Mouse (Mus musculus): ENCODE data around the gene Lbx2. TPM values are rescaled to one million over a fixed set of nuclear protein-coding genes. Genes with fewer than 3 reads are reported as not detected.

Lbx2 gene
- polyA plus RNA-seq, 1 experiment, result 0.07 TPM

DNA sequence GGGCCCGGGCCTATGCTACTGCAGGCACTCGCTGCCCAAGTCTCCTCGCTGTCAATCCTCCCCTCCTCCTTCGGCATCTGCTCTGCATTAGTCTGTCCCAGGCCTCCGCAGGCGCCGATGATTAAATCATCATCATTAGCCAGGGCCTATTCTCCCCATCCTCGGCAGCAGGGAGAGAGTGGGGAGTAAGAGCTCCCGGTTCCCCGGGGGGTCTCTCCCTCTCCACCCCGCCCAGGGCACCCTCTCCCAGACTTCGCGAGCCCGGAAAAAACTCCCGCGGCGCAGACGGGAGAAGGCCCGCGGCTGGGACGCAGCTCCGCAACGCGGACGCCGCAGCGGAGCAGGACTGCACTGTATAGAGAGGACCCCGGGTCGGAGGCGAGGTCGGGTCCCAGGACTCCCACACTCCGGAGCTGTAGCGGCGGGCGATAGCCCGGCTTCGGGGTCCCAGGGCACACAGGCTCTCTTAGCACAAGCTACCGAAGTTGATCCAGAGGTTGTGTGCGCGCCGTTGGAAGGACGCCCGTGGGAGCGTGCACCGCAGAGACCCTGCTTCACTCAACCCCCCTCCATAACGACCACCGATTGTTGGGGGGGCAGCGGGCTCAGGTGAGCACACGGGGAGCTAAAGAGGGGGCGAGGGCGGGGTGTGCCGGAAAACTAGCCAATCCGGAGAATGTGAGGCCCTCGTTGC lies 8.4 kb upstream of the Lbx2 start, which contains the start of gene Pcgf1:
Gene Pcgf1, plus strand, starts transcription at position 240 of the 694 bp plus-strand sequence.
- Histone ChIP-seq H3K36me3 (ENCODE audit: control insufficient read depth, insufficient read depth) (peaks cover 5% of the 10 kb centered on the region), H3K4me3 (peak within 1 kb of the TSS; percentile 93), H3K79me2 (ENCODE audit: control insufficient read depth, insufficient read depth) (no peaks in the 10 kb centered on the region), H3ac (ENCODE audit: control insufficient read depth, insufficient read length) (peak within 1 kb of the TSS; percentile 32), H3K4me2 (ENCODE audit: low read depth) (peak within 1 kb of the TSS; percentile 80), H3K27me3 (ENCODE audit: control insufficient read depth, insufficient read depth, insufficient read length) (peaks cover 6% of the 10 kb centered on the region)
- TF ChIP-seq MYOG (IDR thresholded peaks at IDR 0.05; ENCODE audit: control insufficient read depth in 1 of 3, insufficient read depth in 1 of 3, insufficient read length in 2 of 3, low read depth in 2 of 3) (no peak), TCF3 (IDR thresholded peaks at IDR 0.05; ENCODE audit: insufficient read length, low read depth) (no peak), MAX (IDR thresholded peaks at IDR 0.05; ENCODE audit: low read depth) (no peak), SRF (IDR thresholded peaks at IDR 0.05; ENCODE audit: control insufficient read depth, insufficient read length, low read depth) (no peak), POLR2A (IDR thresholded peaks at IDR 0.05; ENCODE audit: insufficient read length, low read depth) (no peak), POLR2AphosphoS2 (IDR thresholded peaks at IDR 0.05; ENCODE audit: insufficient read length, low read depth) (no peak), TCF12 (IDR thresholded peaks at IDR 0.05; ENCODE audit: insufficient read depth, poor library complexity, severe bottlenecking) (no peak), CEBPB (IDR thresholded peaks at IDR 0.05; ENCODE audit: insufficient read depth, poor library complexity, severe bottlenecking) (no peak)

DNA sequence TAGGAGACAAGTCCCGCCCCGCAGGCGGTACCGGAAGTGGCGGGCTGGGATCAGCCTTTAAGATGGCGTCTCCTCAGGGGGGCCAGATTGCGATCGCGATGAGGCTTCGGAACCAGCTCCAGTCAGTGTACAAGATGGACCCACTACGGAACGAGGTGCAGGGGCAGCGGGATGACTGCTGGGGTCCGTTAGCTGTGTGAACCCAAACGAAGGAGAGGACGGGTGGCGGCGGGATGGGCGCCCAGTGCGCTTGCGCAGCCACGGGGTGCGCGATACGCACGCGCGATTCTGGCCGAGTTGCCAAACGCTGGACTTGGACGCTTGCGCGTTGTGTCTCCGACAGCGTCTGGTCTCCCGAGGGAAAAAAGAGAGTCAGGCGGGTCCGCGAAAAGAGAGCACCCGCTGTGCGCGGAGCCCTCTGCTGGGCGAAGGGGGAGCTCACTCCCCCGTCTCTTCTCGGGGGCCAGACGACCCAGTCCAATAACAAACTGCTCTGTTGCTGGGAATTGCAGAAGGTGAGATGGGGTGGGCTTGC lies 7.8 kb upstream of the Lbx2 start:
- H3K4me2 ChIP-seq (ENCODE audit: low read depth), result peak overlapping the region; percentile 80
- H3K79me2 ChIP-seq (ENCODE audit: control insufficient read depth, insufficient read depth), result no peaks in the 10 kb centered on the region
- peaks cover 4% of the 10 kb centered on the region for H3K27me3 ChIP-seq (ENCODE audit: control insufficient read depth, insufficient read depth, insufficient read length)
- H3ac ChIP-seq (ENCODE audit: control insufficient read depth, insufficient read length), result peak overlapping the region; percentile 32
- H3K36me3 ChIP-seq (ENCODE audit: control insufficient read depth, insufficient read depth), result peaks cover 5% of the 10 kb centered on the region
- TF ChIP-seq CEBPB (IDR thresholded peaks at IDR 0.05; ENCODE audit: insufficient read depth, poor library complexity, severe bottlenecking) (no peak), POLR2A (IDR thresholded peaks at IDR 0.05; ENCODE audit: insufficient read length, low read depth) (peak; percentile 57)
- peak overlapping the region; percentile 93 for H3K4me3 ChIP-seq

DNA sequence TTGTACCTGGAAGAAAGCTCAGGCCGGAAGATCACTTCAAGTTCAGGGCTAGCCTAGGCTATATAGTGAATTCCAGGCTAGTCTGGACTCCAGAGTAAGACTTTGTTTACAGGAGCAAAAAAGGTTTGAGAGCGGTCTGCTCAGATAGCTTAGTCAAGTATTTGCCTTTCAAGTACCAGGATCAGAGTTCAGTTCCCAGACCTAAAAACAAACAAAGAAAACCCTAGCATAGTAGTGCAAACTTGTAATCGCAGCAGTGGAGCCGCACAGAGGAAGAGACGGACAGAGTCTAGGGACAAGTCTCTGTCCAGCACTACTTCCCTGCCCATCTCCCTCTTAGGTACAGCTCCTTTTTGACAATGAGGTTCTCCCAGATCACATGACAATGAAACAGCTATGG lies 6.0 kb upstream of the Lbx2 start:
- Histone ChIP-seq H3ac (ENCODE audit: control insufficient read depth, insufficient read length) (no peak overlapping the region), H3K36me3 (ENCODE audit: control insufficient read depth, insufficient read depth) (peaks cover 5% of the 10 kb centered on the region), H3K4me3 (no peak overlapping the region), H3K4me2 (ENCODE audit: low read depth) (no peak overlapping the region), H3K27me3 (ENCODE audit: control insufficient read depth, insufficient read depth, insufficient read length) (peaks cover 4% of the 10 kb centered on the region), H3K79me2 (ENCODE audit: control insufficient read depth, insufficient read depth) (no peaks in the 10 kb centered on the region)
- no peak for TF ChIP-seq USF1 (IDR thresholded peaks at IDR 0.05; ENCODE audit: low read depth)
- TF ChIP-seq TCF3 (IDR thresholded peaks at IDR 0.05; ENCODE audit: insufficient read length, low read depth), result no peak
- no peak for TF ChIP-seq MYOG (IDR thresholded peaks at IDR 0.05; ENCODE audit: control insufficient read depth in 1 of 3, insufficient read depth in 1 of 3, insufficient read length in 2 of 3, low read depth in 2 of 3)
- TF ChIP-seq E2F4 (IDR thresholded peaks at IDR 0.05; ENCODE audit: insufficient read depth), result no peak
- no peak for TF ChIP-seq SRF (IDR thresholded peaks at IDR 0.05; ENCODE audit: control insufficient read depth, insufficient read length, low read depth)
- no peak for TF ChIP-seq POLR2AphosphoS2 (IDR thresholded peaks at IDR 0.05; ENCODE audit: insufficient read length, low read depth)
- no peak for TF ChIP-seq MAX (IDR thresholded peaks at IDR 0.05; ENCODE audit: low read depth)
- no peak for TF ChIP-seq TCF12 (IDR thresholded peaks at IDR 0.05; ENCODE audit: insufficient read depth, poor library complexity, severe bottlenecking)
- TF ChIP-seq MYOD1 (IDR thresholded peaks at IDR 0.05; ENCODE audit: control insufficient read depth in 1 of 3, insufficient read length in 2 of 3, low read depth in 2 of 3), result no peak
- TF ChIP-seq REST (IDR thresholded peaks at IDR 0.05; ENCODE audit: insufficient read depth, insufficient read length), result no peak
- TF ChIP-seq CEBPB (IDR thresholded peaks at IDR 0.05; ENCODE audit: insufficient read depth, poor library complexity, severe bottlenecking), result no peak
- no peak for TF ChIP-seq POLR2A (IDR thresholded peaks at IDR 0.05; ENCODE audit: insufficient read length, low read depth)

DNA sequence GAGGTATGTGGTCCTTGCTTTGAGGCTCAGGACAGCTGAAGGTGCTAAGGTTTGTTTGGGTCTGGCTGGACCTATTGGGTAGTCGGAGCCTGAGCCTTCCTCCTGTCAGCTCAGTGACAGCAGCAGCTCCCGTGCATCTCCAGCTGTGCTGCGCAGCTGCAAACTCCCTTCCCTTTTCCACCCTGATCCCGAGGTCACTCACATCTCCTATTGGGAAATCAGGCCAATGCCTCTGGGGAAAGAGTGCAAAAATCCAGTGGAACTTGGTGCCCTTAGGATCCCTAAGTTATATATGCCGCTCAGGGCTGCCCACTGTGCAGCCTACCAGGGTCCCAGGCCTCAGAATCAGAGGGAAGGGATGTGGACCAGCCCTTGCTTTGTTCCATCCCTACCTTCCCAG lies 2.7 kb upstream of the Lbx2 start:
- no peak overlapping the region for H3K4me3 ChIP-seq
- peaks cover 5% of the 10 kb centered on the region for H3K36me3 ChIP-seq (ENCODE audit: control insufficient read depth, insufficient read depth)
- H3ac ChIP-seq (ENCODE audit: control insufficient read depth, insufficient read length), result no peak overlapping the region
- peaks cover 22% of the 10 kb centered on the region for H3K27me3 ChIP-seq (ENCODE audit: control insufficient read depth, insufficient read depth, insufficient read length)
- H3K4me2 ChIP-seq (ENCODE audit: low read depth), result no peak overlapping the region
- TF ChIP-seq POLR2AphosphoS2 (IDR thresholded peaks at IDR 0.05; ENCODE audit: insufficient read length, low read depth) (no peak), SRF (IDR thresholded peaks at IDR 0.05; ENCODE audit: control insufficient read depth, insufficient read length, low read depth) (no peak), USF1 (IDR thresholded peaks at IDR 0.05; ENCODE audit: low read depth) (no peak), CEBPB (IDR thresholded peaks at IDR 0.05; ENCODE audit: insufficient read depth, poor library complexity, severe bottlenecking) (no peak), TCF3 (IDR thresholded peaks at IDR 0.05; ENCODE audit: insufficient read length, low read depth) (no peak), MYOG (IDR thresholded peaks at IDR 0.05; ENCODE audit: control insufficient read depth in 1 of 3, insufficient read depth in 1 of 3, insufficient read length in 2 of 3, low read depth in 2 of 3) (no peak), REST (IDR thresholded peaks at IDR 0.05; ENCODE audit: insufficient read depth, insufficient read length) (no peak), MYOD1 (IDR thresholded peaks at IDR 0.05; ENCODE audit: control insufficient read depth in 1 of 3, insufficient read length in 2 of 3, low read depth in 2 of 3) (no peak), TCF12 (IDR thresholded peaks at IDR 0.05; ENCODE audit: insufficient read depth, poor library complexity, severe bottlenecking) (no peak), POLR2A (IDR thresholded peaks at IDR 0.05; ENCODE audit: insufficient read length, low read depth) (no peak), MAX (IDR thresholded peaks at IDR 0.05; ENCODE audit: low read depth) (no peak), E2F4 (IDR thresholded peaks at IDR 0.05; ENCODE audit: insufficient read depth) (no peak)
- no peaks in the 10 kb centered on the region for H3K79me2 ChIP-seq (ENCODE audit: control insufficient read depth, insufficient read depth)

DNA sequence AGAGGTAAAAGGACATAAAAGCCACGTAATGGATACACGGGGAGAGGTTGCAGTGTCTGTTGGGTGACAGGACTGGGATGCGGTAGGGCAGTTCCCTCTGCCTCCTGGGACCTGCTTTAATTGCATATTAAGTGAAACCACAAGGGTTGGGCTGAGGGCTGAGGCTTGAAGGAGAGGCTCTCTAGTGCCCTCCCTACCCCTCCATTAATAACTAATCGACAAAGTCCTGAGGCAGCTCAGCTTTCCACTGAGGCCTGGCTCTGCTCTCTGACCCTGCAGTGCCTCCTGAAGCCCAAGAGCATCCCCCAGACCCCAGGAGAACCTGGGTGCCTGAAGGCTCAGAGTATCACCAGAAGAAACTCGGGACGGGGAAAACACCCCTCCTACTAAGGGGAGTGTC lies 1.7 kb upstream of the Lbx2 start:
- TF ChIP-seq POLR2AphosphoS2 (IDR thresholded peaks at IDR 0.05; ENCODE audit: insufficient read length, low read depth) (no peak), TCF12 (IDR thresholded peaks at IDR 0.05; ENCODE audit: insufficient read depth, poor library complexity, severe bottlenecking) (no peak), MYOG (IDR thresholded peaks at IDR 0.05; ENCODE audit: control insufficient read depth in 1 of 3, insufficient read depth in 1 of 3, insufficient read length in 2 of 3, low read depth in 2 of 3) (no peak), MYOD1 (IDR thresholded peaks at IDR 0.05; ENCODE audit: control insufficient read depth in 1 of 3, insufficient read length in 2 of 3, low read depth in 2 of 3) (no peak), CEBPB (IDR thresholded peaks at IDR 0.05; ENCODE audit: insufficient read depth, poor library complexity, severe bottlenecking) (no peak), USF1 (IDR thresholded peaks at IDR 0.05; ENCODE audit: low read depth) (no peak), POLR2A (IDR thresholded peaks at IDR 0.05; ENCODE audit: insufficient read length, low read depth) (no peak), E2F4 (IDR thresholded peaks at IDR 0.05; ENCODE audit: insufficient read depth) (no peak), TCF3 (IDR thresholded peaks at IDR 0.05; ENCODE audit: insufficient read length, low read depth) (no peak), MAX (IDR thresholded peaks at IDR 0.05; ENCODE audit: low read depth) (no peak), SRF (IDR thresholded peaks at IDR 0.05; ENCODE audit: control insufficient read depth, insufficient read length, low read depth) (no peak), REST (IDR thresholded peaks at IDR 0.05; ENCODE audit: insufficient read depth, insufficient read length) (no peak)
- H3K4me3 ChIP-seq, result no peak overlapping the region
- H3ac ChIP-seq (ENCODE audit: control insufficient read depth, insufficient read length), result no peak overlapping the region
- H3K36me3 ChIP-seq (ENCODE audit: control insufficient read depth, insufficient read depth), result peaks cover 5% of the 10 kb centered on the region
- H3K79me2 ChIP-seq (ENCODE audit: control insufficient read depth, insufficient read depth), result no peaks in the 10 kb centered on the region
- H3K4me2 ChIP-seq (ENCODE audit: low read depth), result no peak overlapping the region
- H3K27me3 ChIP-seq (ENCODE audit: control insufficient read depth, insufficient read depth, insufficient read length), result peaks cover 29% of the 10 kb centered on the region
